Mouse (Mus musculus) left cerebral cortex, postnatal 36 days (tissue): ENCODE data around the gene Oma1. TPM values are rescaled to one million over a fixed set of nuclear protein-coding genes. Genes with fewer than 3 reads are reported as not detected.

Experiments
- total RNA-seq, 2 experiments: library from RNA; stranded (reverse); gene quantifications; 2 replicates each; pipeline ENCODE4 v1.2.3; 2021

The Oma1 gene
- total RNA-seq, 2 experiments from 2014 or later = 7.1 to 7.2 TPM

Other genes with a start within 250 kb of the Oma1 start
- gene Mier1, start 199.4 kb upstream of the Oma1 start, total RNA-seq = 10 to 100 TPM; 41.1 to 43.6 TPM
- 10 to 100 TPM; 10.6 to 17.4 TPM for gene Wdr78, start 199.3 kb upstream of the Oma1 start, total RNA-seq
- 10 to 100 TPM; 10.2 to 15.3 TPM for gene Slc35d1, start 98.6 kb upstream of the Oma1 start, total RNA-seq
- not detected for gene 4921539E11Rik, start 22.9 kb upstream of the Oma1 start, total RNA-seq